Mouse (Mus musculus): Measurements from ENCODE around the gene Tuba1b.

GRCm38 (mm10) chr15:98891907-98892606 lies 42.3 kb downstream of the Tuba1b start:
- TF ChIP-seq CTCF (IDR thresholded peaks at IDR 0.05; ENCODE audit: low read depth, low read length) (peak; percentile 45), POLR2A (IDR thresholded peaks at IDR 0.05; ENCODE audit: insufficient read depth, low read length) (no peak), EP300 (IDR thresholded peaks at IDR 0.05; ENCODE audit: insufficient read depth, low read depth, low read length) (no peak)
